Mouse (Mus musculus) forebrain, embryonic 16.5 days (tissue): ENCODE results near the gene Gmds. TPM values are rescaled to one million over a fixed set of nuclear protein-coding genes. Genes with fewer than 3 reads are reported as not detected.
A peak's percentile ranks its signal among the peaks of the same experiment; 100 is the strongest.

Source experiments
- ATAC-seq: fragments of 200-750 bp; cut with Nextera tagmentation; 2 replicates; pipeline ENCODE4 v1.8.0; 2017; ENCODE audit warnings: mild to moderate bottlenecking, moderate library complexity
- H3K27ac ChIP-seq: fragments of 300-500 bp; sonication (generic); 2 replicates; pipeline ENCODE4 v1.5.1; 2014; ENCODE audit warnings: low read length, control low read depth
- H3K27me3 ChIP-seq: fragments of 300-500 bp; sonication (generic); replicated peaks from 2 replicates; pipeline ENCODE4 v1.6.1; 2014; ENCODE audit warnings: low read length; ENCODE audit not compliant: control insufficient read depth, insufficient read depth
- H3K36me3 ChIP-seq: fragments of 300-500 bp; sonication (generic); 2 replicates; pipeline ENCODE4 v1.6.1; 2014; ENCODE audit not compliant: control insufficient read depth, insufficient read depth
- H3K4me1 ChIP-seq: fragments of 300-500 bp; sonication (generic); replicated peaks from 2 replicates; pipeline ENCODE4 v1.6.1; 2014; ENCODE audit warnings: low read length; ENCODE audit not compliant: control insufficient read depth, insufficient read depth
- H3K4me2 ChIP-seq: fragments of 300-500 bp; sonication (generic); 2 replicates; pipeline ENCODE4 v1.6.1; 2014; ENCODE audit warnings: mild to moderate bottlenecking, low read length, control low read depth
- H3K4me3 ChIP-seq: fragments of 300-500 bp; sonication (generic); replicated peaks from 2 replicates; pipeline ENCODE4 v1.5.1; 2014; ENCODE audit warnings: mild to moderate bottlenecking, low read length, control low read depth
- H3K9ac ChIP-seq: fragments of 300-500 bp; sonication (generic); replicated peaks from 2 replicates; pipeline ENCODE4 v1.6.1; 2014; ENCODE audit warnings: low read depth, low read length, control low read depth
- H3K9me3 ChIP-seq: fragments of 300-500 bp; sonication (generic); 2 replicates; pipeline ENCODE4 v1.6.1; 2016; ENCODE audit warnings: low read length; ENCODE audit not compliant: control insufficient read depth
- WGBS: fragments of 180-500 bp; shearing (Covaris S2); extraction: QIAGEN DNeasy Blood & Tissue Kit; methylation state at CpG from one replicate; pipeline ENCODE4 v1.1.7; 2014; 5-methylcytosine and 5-hydroxymethylcytosine counted together
- polyA plus RNA-seq: library from polyadenylated mRNA; unstranded; fragments of >200 nt; fragmentation: Nextera tagmentation; extraction: Ambion mirVana; gene quantifications from 2 replicates; pipeline ENCODE4 v1.2.1, GENCODE M21; 2015

The Gmds gene
- polyA plus RNA-seq, 1 experiment from 2014 or later = 35.8 TPM

- no peak overlapping the region for H3K9ac ChIP-seq
- H3K4me3 ChIP-seq = no peak overlapping the region
- H3K4me2 ChIP-seq = no peak overlapping the region
- H3K4me1 ChIP-seq = no peaks in the 10 kb centered on the region
- no peak for ATAC-seq
- no peak overlapping the region for H3K27ac ChIP-seq
- H3K9me3 ChIP-seq = no peaks in the 10 kb centered on the region
- no peaks in the 10 kb centered on the region for H3K36me3 ChIP-seq
- WGBS = 62% methylated on average over 3 of the region's 3 CpGs
- 0 out of 2 replicates have a peak, but pooled peaks cover under 1% of the 10 kb centered on the region for H3K27me3 ChIP-seq
Observed at GRCm38 (mm10) chr13:31827820-31828332, 510.7 kb downstream of the Gmds start.

DNA sequence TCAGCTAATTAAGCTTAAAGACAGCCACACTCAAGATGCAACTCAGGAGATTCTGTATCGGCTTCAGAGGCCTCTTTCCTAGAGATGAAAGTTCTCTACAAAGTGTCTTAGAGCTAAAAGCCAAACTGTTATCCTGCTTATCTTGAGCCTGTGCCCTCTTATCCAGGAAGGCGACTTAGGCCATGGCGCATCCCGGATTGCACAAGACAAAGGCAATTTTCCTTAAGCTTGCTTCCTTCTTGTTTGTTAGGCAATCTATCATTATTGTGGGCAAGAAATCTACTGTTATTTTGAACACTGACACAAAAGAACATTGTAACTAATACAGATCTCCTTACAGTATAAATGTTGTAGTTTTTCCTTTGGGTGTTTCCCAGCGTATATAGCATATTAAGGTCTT lies 511.4 kb downstream of the Gmds start:
- H3K27me3 ChIP-seq = 0 out of 2 replicates have a peak, but pooled peaks cover 3% of the 10 kb centered on the region
- no peak for ATAC-seq
- no peak overlapping the region for H3K4me3 ChIP-seq
- no peaks in the 10 kb centered on the region for H3K4me1 ChIP-seq
- no peaks in the 10 kb centered on the region for H3K36me3 ChIP-seq
- H3K4me2 ChIP-seq = no peak overlapping the region
- WGBS = 80% methylated on average over 5 of the region's 5 CpGs
- H3K9me3 ChIP-seq = no peaks in the 10 kb centered on the region
- no peak overlapping the region for H3K27ac ChIP-seq
- H3K9ac ChIP-seq = no peak overlapping the region

- Histone ChIP-seq H3K4me1 (peaks cover 6% of the 10 kb centered on the region; the same call in 1 of the 2 replicates), H3K9ac (no peak overlapping the region), H3K4me3 (no peak overlapping the region), H3K27me3 (peaks cover 6% of the 10 kb centered on the region; the same call in 1 of the 2 replicates), H3K27ac (no peak overlapping the region), H3K9me3 (no peaks in the 10 kb centered on the region), H3K4me2 (no peak overlapping the region), H3K36me3 (no peaks in the 10 kb centered on the region)
- no peak for ATAC-seq
- WGBS = 78% methylated on average over 1 of the region's 1 CpGs
Observed at GRCm38 (mm10) chr13:31825180-31825579, 513.4 kb downstream of the Gmds start.

DNA sequence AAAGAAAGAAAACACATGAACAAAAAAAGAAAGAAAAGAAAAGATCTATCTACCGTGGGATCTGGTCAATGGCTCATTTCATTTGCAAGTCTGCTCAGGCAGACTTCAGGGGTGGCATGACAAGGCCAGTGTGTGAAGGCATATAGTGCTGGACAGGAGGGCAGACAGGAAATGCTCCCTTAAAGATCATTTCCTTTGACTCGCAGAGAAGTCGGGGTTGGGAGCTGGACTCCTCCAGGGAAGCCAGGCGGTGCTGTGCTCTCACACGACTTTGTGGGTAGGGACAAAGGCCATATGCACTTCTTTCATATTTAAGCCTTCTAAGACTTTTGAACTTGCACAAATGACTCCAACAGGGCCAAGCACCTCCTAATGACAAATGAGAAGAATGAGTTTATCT lies 515.2 kb downstream of the Gmds start:
- H3K27ac ChIP-seq = no peak overlapping the region
- H3K9me3 ChIP-seq = no peaks in the 10 kb centered on the region
- no peaks in the 10 kb centered on the region for H3K36me3 ChIP-seq
- no peak overlapping the region for H3K4me2 ChIP-seq
- no peak overlapping the region for H3K9ac ChIP-seq
- H3K4me1 ChIP-seq = peaks cover 6% of the 10 kb centered on the region; the same call in 1 of the 2 replicates
- 14% methylated on average over 5 of the region's 5 CpGs for WGBS
- H3K27me3 ChIP-seq = peaks cover 23% of the 10 kb centered on the region
- ATAC-seq = no peak
- no peak overlapping the region for H3K4me3 ChIP-seq

GRCm38 (mm10) chr13:31821050-31821449 lies 517.5 kb downstream of the Gmds start:
- H3K4me3 ChIP-seq = peak overlapping the region; percentile 24
- H3K9me3 ChIP-seq = no peaks in the 10 kb centered on the region
- 27% methylated on average over 6 of the region's 6 CpGs for WGBS
- no peak for ATAC-seq
- H3K4me2 ChIP-seq = peak overlapping the region; percentile 41
- H3K4me1 ChIP-seq = peaks cover 6% of the 10 kb centered on the region; the same call in 1 of the 2 replicates
- peaks cover 41% of the 10 kb centered on the region for H3K27me3 ChIP-seq
- H3K27ac ChIP-seq = no peak overlapping the region
- H3K9ac ChIP-seq = peak overlapping the region; percentile 40; the same call in 1 of the 2 replicates
- no peaks in the 10 kb centered on the region for H3K36me3 ChIP-seq

DNA sequence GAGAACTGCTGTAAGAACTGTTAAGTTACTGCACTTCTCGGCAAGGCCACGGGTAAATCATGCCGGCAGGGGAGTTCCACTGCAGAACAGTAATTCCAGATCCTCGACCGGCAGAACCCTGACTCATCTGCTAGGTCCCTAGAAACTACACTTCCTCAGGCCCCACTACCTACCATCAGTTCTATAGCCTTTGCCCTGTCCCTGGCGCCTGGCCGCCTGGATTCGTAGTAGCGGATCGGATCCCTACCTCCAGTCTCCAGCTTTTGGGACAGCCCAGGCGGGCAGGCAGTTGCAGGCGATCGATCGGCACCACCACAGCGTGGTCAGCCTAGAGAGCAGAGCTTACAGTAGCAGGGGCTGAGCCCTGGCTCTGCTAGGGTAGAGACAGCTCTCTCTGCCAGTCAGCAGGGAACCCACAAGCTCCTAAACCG lies 517.9 kb downstream of the Gmds start:
- Histone ChIP-seq H3K36me3 (no peaks in the 10 kb centered on the region), H3K27me3 (peaks cover 45% of the 10 kb centered on the region), H3K4me1 (peaks cover 6% of the 10 kb centered on the region; the same call in 1 of the 2 replicates), H3K9me3 (no peaks in the 10 kb centered on the region), H3K9ac (peak overlapping the region; percentile 40), H3K4me2 (peak overlapping the region; percentile 41), H3K27ac (no peak overlapping the region), H3K4me3 (peak overlapping the region; percentile 24)
- ATAC-seq = peak; percentile 70
- WGBS = 6% methylated on average over 16 of the region's 16 CpGs

GRCm38 (mm10) chr13:31819664-31820405 lies 518.7 kb downstream of the Gmds start:
- H3K4me1 ChIP-seq = peaks cover 6% of the 10 kb centered on the region; the same call in 1 of the 2 replicates
- no peak overlapping the region for H3K4me3 ChIP-seq
- H3K4me2 ChIP-seq = no peak overlapping the region
- H3K9me3 ChIP-seq = no peaks in the 10 kb centered on the region
- no peak for ATAC-seq
- no peak overlapping the region for H3K27ac ChIP-seq
- H3K9ac ChIP-seq = no peak overlapping the region
- WGBS = 40% methylated on average over 14 of the region's 14 CpGs
- no peaks in the 10 kb centered on the region for H3K36me3 ChIP-seq
- H3K27me3 ChIP-seq = peaks cover 53% of the 10 kb centered on the region

- H3K27me3 ChIP-seq = peaks cover 68% of the 10 kb centered on the region
- H3K36me3 ChIP-seq = no peaks in the 10 kb centered on the region
- 67% methylated on average over 7 of the region's 7 CpGs for WGBS
- H3K9ac ChIP-seq = no peak overlapping the region
- peaks cover 6% of the 10 kb centered on the region; the same call in 1 of the 2 replicates for H3K4me1 ChIP-seq
- no peak for ATAC-seq
- no peak overlapping the region for H3K4me3 ChIP-seq
- H3K9me3 ChIP-seq = no peaks in the 10 kb centered on the region
- H3K27ac ChIP-seq = no peak overlapping the region
- no peak overlapping the region for H3K4me2 ChIP-seq
Observed at GRCm38 (mm10) chr13:31818337-31818736, 520.2 kb downstream of the Gmds start.

GRCm38 (mm10) chr13:31815383-31816003 lies 523.0 kb downstream of the Gmds start:
- Histone ChIP-seq H3K4me3 (no peak overlapping the region), H3K27me3 (peaks cover 79% of the 10 kb centered on the region), H3K36me3 (no peaks in the 10 kb centered on the region), H3K27ac (no peak overlapping the region), H3K9ac (no peak overlapping the region), H3K9me3 (no peaks in the 10 kb centered on the region), H3K4me1 (peaks cover 7% of the 10 kb centered on the region), H3K4me2 (no peak overlapping the region)
- WGBS = 35% methylated on average over 15 of the region's 15 CpGs
- no peak for ATAC-seq
